Mouse (Mus musculus): ENCODE results near the gene Lnpk.
A peak's percentile ranks its signal among the peaks of the same experiment; 100 is the strongest.

Gene Lnpk

GRCm38 (mm10) chr2:74578843-74579489 lies at the start of gene Lnpk:
Gene Lnpk (minus strand): TSS chr2:74579435.
- DNase-seq, result peak; percentile 90 to 92

GRCm38 (mm10) chr2:74620368-74620767 lies 41.1 kb upstream of the Lnpk start:
- DNase-seq, result no peak

DNA sequence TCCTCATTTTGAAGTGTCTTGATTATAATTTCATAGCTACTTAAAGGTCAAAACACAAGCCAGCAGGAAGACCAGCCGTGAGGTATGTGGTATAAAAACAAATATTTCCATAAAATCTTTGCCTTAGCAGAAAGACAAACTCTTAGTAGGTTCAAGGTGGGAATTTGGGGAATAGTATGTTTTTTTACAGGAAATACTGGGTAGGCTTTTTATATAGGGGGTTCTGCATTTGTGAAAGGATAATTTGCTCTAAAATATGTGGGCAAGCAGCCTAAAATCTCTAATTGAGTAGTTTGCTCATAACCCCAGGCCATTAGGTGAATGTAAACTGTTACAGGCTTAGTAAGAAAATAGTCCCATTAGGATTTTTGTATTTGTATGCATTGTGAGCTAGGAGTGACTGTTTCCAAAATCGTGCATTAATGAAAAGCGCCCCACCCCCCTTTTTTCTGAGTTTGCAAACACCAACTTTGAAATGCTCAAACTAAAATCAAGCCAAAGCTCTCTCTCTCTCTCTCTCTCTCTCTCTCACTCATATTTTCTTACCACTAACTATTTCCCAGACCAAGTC lies 40.5 kb upstream of the Lnpk start:
- DNase-seq, result no peak

GRCm38 (mm10) chr2:74617706-74618105 lies 38.5 kb upstream of the Lnpk start:
- DNase-seq, result no peak

GRCm38 (mm10) chr2:74611406-74611805 lies 32.2 kb upstream of the Lnpk start:
- no peak for DNase-seq

GRCm38 (mm10) chr2:74609350-74609749 lies 30.1 kb upstream of the Lnpk start:
- DNase-seq, result no peak

- DNase-seq, result no peak
These were observed 27.0 kb upstream of the Lnpk start for GRCm38 (mm10) chr2:74606087-74606760.

DNA sequence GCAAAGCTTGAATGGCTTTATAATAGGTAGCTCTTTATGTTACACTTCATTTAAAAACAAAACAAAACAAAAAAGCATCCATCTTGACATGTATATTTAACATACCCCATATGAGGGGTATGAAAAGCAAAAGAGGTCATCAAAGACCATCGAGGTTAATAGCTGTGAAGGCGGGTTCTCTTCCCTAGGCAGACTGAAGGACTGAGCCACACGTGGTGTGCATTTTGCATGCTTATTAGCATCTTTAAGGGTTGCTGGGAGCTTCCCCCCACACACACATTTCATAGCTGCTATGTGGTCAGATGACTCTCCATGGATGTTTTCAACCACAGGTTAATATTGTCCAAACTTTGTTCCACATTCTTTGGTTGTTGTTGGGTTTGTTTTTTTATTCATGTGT lies 24.8 kb upstream of the Lnpk start:
- DNase-seq, result no peak

DNA sequence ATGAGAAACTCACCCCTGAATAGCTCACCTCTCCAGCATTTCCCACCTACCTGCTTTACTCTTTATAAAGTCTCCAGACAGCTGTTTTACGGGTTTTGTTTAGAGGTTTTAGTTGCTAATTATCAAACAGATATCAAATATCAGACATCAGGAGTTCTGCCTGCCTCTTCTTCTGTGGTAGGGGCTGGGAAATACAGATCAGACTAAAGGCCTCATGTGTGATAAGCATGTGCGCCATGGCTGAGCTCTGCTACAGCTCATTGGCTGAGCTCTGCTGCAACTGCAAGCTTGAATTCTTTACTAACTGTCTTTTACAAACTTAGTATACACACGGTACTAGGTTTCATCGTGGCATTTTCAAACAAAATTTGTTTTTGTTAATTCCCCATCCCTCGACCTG lies 23.2 kb upstream of the Lnpk start:
- no peak for DNase-seq

DNA sequence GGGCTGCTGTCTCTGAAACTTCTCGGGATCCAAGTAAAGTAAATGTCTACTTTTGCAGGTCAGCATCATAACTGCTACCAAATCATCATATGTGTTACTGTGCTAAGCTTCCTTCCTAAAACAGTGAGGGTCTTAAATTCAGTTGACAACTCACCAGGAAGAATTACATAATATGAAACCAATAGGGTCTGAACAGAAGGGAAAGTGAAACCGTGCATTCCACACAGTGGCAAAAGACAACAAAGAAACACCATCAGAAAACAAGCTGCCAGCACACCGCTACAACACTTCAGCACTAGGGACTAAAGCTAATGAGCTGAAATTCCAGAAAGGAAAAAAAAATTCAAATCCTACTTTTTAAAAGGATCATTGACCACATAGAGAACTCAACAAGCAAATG lies 17.9 kb upstream of the Lnpk start:
- no peak for DNase-seq

GRCm38 (mm10) chr2:74596094-74596493 lies 16.9 kb upstream of the Lnpk start:
- no peak for DNase-seq

GRCm38 (mm10) chr2:74578146-74578842 lies 941 bp downstream of the Lnpk start:
- DNase-seq, result peak; percentile 10 to 24

DNA sequence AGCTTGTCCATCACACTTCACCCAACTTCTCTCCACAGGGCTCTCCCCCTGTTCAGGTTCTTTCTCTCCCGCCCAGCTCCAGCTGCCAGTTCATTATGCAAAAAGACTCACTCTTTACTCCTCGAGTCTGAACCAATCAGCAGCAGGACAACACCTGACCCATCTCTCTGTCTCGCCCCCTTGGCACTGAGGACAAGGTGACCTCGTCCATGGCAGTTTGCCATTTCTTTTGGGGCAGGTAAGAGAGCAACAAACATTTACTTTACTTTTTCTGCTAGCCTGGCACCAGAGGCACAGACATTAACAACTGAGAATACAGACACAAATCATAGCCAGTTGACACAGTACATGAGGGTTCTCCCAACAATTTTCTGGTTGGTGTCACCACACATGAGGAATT lies 8.8 kb downstream of the Lnpk start:
- DNase-seq, result no peak

DNA sequence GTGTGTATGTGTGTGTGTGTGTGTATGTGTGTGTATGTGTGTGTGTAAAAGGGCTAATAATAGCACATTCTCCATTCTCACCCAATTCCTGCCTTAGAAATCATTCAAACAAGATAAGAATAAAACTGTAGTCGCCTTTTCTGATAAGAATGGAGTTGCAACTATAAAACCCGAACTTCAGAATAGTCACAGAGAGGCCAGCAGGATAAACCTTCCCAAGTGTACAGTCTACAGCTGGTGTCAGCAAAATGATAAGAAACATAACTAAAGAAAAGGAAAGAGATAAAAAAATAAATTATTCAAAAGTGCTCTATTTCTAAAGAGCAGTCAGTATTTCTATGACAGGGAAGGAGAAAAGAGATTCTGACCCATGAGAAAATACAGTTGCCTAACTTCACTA lies 19.4 kb downstream of the Lnpk start:
- no peak for DNase-seq

DNA sequence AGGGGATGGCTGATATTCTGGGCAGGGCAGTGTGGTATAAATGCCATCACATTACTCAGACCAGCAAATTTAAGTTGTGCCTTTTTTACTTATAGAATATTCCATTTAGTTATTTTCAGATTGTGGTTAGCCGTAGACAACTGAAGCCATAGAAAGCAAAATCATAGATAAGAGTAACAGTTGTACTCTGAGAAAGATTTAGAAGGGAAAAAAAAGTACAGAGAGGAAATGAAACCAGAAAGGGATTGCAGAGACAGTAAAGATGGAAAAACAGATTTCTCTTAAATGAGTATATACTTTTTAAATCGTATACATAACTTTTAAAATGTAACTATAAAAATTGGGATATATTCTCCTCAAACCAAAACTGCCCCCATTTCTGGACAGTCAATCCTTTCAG lies 20.1 kb downstream of the Lnpk start:
- DNase-seq, result no peak

DNA sequence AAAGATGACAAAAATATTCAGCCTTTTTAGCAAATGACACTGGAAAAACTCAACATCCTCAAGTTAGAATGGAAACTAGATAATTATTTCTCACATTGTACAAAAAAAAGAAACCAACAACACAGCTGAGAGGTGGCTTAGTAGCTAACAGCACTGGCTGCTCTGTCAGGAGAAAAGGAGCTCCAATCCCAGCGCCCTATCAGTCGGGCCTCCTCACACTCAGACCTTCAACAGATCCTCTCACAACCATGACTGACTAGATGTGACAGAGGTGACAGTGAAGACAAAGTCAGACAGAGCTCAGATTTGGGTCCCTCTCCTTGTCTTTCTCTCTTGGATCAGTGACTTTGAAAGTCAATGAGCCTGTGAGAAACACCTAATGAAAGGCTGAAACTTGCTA lies 21.8 kb downstream of the Lnpk start:
- DNase-seq, result no peak

DNA sequence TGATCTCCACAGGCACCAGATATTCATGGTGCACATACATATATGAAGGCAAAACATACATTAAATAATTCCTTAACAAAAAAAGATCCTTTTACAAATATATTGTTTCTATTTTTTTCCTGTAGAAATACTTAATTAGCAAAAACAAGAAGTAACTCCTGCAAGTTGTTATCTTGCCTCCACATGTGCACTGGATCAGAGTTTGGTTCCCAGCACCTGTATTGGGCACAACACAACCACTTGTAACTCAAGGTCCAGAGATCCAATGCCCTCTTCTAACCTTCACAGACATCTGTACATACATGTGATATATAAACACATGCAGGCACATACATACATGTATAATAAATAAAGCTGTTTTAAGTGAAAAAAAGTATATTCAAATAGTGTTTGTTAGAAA lies 27.3 kb downstream of the Lnpk start:
- no peak for DNase-seq

- no peak for DNase-seq
These were observed 30.9 kb downstream of the Lnpk start for GRCm38 (mm10) chr2:74548306-74548705.

- DNase-seq, result no peak
These were observed 70.9 kb downstream of the Lnpk start for GRCm38 (mm10) chr2:74508302-74508701.

DNA sequence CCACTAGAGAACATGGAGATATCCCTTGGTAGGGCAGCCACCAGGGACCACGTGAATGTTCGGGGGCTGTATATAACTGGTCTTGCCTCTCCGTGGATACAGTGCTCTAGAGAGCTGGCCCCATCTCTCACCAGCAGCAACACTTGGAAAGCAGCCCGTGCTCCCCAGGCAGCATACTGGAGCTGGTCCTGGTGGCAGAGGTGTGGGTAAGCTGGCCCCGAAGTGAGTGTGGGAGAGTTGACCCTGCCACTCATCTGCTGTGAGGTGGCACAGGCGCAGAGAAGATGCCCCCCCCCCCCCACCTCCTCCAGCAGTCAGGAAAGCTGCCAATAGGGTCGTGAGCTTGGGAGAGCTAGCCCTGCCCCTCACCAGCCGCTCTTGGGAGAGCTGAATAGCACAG lies 72.8 kb downstream of the Lnpk start:
- no peak for DNase-seq

DNA sequence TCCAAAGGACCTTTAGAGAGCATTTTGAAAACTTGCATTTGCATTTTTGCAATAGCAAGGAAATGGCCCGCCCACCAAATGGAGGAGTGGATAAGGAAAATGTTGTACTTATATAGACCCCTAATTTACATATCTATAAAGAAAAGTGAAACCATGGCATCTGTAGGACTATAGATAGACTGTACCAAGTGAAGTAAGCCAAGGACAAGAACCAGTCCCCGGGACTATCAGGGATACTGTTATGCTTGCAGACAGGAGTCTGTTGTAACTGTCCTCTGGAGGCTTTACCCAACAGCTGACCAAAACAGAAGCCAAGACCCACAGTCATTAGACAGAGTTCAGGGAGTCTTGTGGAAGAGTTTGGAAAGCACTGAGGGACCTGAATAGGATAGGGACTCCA lies 78.9 kb downstream of the Lnpk start:
- no peak for DNase-seq

GRCm38 (mm10) chr2:74497851-74498250 lies 81.4 kb downstream of the Lnpk start:
- no peak for DNase-seq

GRCm38 (mm10) chr2:74491426-74491825 lies 87.8 kb downstream of the Lnpk start:
- DNase-seq, result no peak

DNA sequence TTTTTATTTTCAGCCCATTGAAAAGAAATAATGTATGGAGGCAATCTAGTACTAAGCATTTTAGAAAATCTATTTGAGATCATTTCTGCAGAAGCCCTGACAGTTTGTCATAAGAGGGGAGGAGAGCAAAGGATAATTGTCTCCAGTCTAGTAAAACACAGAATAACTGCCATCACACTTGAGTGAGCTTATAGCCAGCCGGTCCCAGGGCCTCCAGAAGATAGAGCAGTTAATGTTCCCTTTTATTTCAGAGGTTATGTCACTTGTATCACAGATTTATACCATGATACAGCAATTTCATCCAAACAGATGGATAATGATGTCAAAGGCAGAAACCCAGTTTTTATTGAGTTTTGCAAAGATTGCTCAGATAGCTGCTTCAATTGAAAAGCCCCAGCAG lies 89.0 kb downstream of the Lnpk start:
- DNase-seq, result no peak

Data from kidney, adult 8-10 months (tissue).